Mouse (Mus musculus) kidney, postnatal 25 days (tissue): Measurements from ENCODE around the gene Smg6.
"Not testable (repeated sequence)": the region's sequence is repeated elsewhere in the genome, so short reads cannot be mapped to it uniquely, and the experiment has no call there.

Experiments
- DNase-seq, 2 experiments: peaks; one replicate each; pipeline ENCODE4 v3.0.0; 2021; ENCODE audit warnings: mixed read lengths in 2 of 2

Smg6 gene

GRCm38 (mm10) chr11:75000869-75001653, 75.4 kb downstream of the Smg6 start:
- no peak for DNase-seq

DNA sequence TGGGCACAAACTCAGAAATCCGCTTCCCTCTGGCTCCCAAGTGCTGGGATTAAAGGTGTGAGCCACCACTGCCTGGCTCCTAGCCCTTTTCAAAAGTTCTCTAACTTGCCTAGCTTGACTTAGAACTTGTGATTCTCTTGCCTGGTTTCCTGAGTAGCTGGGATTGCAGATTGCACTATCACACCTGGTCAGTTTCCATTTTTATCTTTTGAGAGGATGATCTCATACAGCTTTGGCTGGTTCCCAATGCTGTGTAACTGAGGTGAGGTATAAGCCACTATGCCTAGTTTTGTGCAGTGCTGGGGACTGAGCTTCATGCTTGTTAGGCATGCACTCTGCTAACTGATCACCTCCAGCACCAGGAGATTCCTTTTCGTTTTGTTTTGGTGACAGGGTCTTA, 82.6 kb downstream of the Smg6 start:
- DNase-seq = no peak

GRCm38 (mm10) chr11:75009537-75009936, 83.9 kb downstream of the Smg6 start:
- not testable (repeated sequence) for DNase-seq

GRCm38 (mm10) chr11:75012997-75013694, 87.5 kb downstream of the Smg6 start:
- peak; percentile 70 to 84 for DNase-seq

DNA sequence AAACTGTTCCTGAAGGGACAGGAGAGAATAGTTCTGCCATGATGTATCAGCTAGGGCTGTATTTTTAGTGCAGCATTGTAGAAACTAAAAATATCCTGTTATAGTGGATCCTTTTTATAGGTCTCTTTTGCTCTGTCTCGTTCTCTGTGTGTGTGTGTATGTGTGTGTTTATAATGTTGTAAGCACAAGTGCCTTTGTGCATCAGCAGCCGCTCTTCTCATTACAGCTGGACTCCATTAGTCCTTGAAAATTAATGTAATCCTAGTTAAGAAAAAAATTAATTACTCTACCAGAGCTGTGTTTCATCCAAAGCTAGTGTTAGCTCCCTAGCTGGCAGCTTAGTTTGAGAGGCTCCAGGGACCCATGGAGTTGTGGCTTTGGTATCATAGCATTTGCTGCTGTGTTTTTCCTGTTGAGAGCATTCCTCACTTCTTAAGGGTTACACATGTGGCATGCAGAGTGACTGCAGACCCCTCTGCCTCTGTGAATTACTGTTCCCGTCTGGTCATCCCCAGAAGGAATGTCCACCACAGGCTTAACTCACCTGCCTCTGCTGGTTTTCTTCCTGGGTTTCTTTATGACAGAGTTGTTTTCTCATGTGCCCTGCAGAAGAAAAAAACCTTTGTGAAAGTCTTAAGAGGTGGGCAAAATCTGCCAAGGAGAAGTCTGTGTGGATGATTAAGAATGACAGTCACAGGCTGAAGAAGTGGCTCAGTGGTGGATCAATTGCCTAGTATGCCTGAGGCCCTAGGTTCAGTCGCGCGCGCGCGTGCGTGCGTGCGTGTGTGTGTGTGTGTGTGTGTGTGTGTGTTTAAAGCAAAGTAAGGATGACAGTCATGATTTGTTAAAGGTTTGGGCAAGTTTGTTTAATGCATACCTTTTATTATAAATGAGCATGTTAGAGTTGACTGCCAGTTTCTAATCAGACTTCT, 88.4 kb downstream of the Smg6 start:
- no peak for DNase-seq

GRCm38 (mm10) chr11:75014816-75015215, 89.2 kb downstream of the Smg6 start:
- no peak for DNase-seq

- no peak for DNase-seq
Observed at GRCm38 (mm10) chr11:75015453-75015871, 89.8 kb downstream of the Smg6 start.

GRCm38 (mm10) chr11:75016309-75016860, 90.8 kb downstream of the Smg6 start:
- DNase-seq = no peak

DNA sequence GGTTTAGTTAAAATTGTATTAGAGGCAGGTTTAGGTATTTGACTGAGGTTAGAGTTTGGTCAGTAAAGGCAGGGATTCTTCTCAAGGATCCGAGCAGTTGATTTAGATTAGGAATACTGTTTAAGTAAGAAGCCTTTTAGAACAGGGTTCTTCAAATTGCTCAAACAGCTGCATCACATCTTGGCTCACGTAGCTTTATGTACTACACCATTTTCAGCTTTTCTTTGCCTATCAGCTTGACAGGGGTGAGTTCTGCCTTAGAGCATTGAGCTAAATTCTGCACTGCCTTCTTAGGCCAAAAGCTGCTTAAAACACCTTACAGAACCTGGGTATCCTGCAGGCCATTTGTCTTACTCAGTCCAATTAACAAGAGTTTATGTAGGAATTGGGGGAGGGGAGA, 92.2 kb downstream of the Smg6 start:
- no peak for DNase-seq

DNA sequence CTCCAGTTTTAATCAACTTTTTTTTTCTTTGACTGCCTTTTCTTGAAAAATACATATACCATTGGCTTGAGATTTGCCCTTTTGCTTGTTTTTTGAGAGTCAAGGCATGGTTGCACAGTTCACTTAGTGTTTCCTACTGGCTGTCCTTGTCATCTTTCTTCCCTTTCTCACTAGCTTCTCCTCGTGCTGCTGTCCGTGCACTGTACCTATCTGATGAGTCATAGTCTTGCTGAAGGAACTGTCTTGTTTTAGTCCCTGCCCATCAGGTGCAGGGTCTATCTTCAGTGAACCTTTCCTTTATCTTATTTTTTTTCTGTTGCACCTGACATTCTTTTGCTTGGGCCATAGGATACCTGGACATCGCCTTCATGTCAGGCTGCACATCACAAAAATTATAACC, 101.4 kb downstream of the Smg6 start:
- DNase-seq = no peak

- no peak for DNase-seq
Observed at GRCm38 (mm10) chr11:75027616-75028015, 102.0 kb downstream of the Smg6 start.

DNA sequence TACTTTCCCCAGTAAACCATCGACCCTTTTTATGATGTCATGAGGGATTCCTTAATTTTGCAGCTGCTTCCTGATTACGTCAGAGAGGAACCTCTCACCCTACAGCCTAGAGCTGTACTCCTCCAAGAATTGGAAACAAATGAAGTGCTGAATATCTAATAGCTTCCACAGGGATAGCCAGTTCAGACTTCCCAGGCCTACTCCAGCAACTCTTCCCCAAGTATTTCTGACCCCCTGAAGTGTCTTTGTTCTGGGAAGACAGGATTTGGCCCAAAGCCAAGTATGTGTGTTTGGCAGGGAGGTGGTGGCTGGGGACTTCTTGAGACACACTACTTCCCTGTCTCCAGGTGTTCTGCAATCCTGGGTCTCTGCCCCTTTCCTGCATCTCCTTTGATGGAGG, 105.6 kb downstream of the Smg6 start:
- DNase-seq = no peak

DNA sequence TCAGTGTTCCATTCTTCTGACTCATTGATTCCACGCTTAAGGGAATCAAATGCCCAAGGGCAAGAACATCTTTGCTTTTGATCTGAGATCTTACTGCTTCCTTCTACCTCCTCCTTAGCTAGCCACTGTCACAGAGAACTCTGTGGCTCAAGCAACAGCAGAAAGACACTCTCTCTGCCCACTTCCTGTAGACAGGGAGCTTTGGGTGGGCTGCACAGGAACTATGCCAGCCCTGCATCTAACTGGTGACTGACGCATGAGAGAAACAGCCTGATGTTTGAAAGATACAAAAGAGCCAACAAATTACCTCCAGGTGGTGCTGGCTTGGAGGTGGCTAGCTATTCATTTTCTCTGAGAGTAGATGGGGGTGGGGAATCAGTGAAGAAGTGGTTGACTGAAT, 107.3 kb downstream of the Smg6 start:
- no peak for DNase-seq

DNA sequence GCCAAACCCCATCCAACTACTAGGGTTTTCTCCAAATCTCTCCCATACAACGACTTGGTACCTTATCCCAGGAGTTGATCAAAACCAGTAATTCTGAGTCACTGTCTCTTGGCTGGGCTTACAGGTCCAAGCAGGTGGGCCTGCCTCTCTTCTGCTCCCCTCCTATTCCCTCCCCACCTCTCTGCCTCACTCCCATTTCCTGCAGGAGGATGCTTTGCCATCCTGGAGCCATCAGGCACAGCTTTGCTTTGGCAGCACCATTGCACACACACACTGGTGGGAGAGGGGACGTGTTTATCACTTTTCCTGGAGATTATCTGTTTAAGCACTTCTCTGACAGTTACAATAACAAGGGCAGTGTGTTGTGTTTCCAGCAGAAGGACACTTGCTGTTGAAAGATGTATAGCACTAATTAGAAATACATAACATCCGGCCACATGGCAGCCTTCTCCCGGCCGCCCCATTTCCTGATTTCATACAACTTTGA, 108.0 kb downstream of the Smg6 start:
- no peak for DNase-seq

- DNase-seq = no peak
Observed at GRCm38 (mm10) chr11:75034104-75034503, 108.5 kb downstream of the Smg6 start.

GRCm38 (mm10) chr11:75044333-75044732, 118.7 kb downstream of the Smg6 start:
- DNase-seq = no peak

- no peak for DNase-seq
Observed at GRCm38 (mm10) chr11:75045822-75046221, 120.2 kb downstream of the Smg6 start.

- DNase-seq = no peak
Observed at GRCm38 (mm10) chr11:75046638-75047037, 121.0 kb downstream of the Smg6 start.

DNA sequence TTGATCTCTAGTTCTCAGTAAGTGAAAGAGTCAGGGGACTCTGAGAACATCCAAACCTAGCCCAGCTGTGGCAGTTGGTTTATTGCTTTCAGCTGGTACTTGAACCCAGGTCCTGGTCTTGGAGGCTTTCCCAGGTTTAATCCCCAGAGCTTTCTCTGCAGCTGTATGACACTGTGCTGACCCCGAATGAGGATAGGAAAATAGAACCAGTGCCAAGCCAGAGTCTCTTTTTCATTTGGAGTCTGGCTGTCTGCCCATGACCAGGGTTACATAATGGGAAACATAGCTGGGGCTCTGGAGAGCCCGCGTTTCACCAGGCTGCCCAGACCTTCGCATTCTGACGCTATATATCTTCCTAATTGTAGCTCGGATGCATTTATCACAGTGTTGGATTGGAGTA, 121.4 kb downstream of the Smg6 start:
- peak; percentile 95 to 97 for DNase-seq

GRCm38 (mm10) chr11:75047736-75048407, 122.2 kb downstream of the Smg6 start:
- peak in 1 of 2 experiments; percentile 57 for DNase-seq

- DNase-seq = no peak
Observed at GRCm38 (mm10) chr11:75049146-75049545, 123.5 kb downstream of the Smg6 start.

DNA sequence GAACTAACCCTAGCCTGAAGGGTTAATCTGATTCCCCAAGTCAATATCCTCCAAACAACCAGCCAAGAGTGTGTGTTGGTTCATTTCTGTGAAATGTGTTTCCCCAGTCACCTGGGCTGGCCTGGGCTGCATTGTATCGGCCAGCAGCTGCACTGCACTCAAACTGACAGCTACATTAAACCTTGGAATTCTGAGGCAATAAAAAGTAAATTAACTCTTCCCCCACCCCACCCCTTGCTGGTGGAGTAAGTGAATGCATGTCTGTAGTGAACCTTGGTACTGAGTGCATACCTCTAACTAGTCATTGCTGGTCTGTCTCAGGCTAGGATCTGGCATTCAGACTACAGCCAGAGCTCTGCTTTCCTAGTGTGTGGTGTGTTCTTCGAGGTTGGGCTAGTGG, 124.2 kb downstream of the Smg6 start:
- DNase-seq = no peak
